Mouse (Mus musculus) C2C12 (cell line): Measurements from ENCODE around the gene Dbil5. TPM values are rescaled to one million over a fixed set of nuclear protein-coding genes. Genes with fewer than 3 reads are reported as not detected.

Source experiments
- H3K27me3 ChIP-seq: one replicate; pipeline ENCODE4 v1.6.1; 2011; ENCODE audit not compliant: control insufficient read depth, insufficient read depth, insufficient read length
- H3K36me3 ChIP-seq: one replicate; pipeline ENCODE4 v1.6.1; 2011; ENCODE audit not compliant: control insufficient read depth, insufficient read depth
- H3K4me3 ChIP-seq: one replicate; pipeline ENCODE4 v1.5.1; 2011; ENCODE audit warnings: mild to moderate bottlenecking, control low read depth; ENCODE audit not compliant: poor library complexity, insufficient read depth, severe bottlenecking
- H3K79me2 ChIP-seq: one replicate; pipeline ENCODE4 v1.6.1; 2011; ENCODE audit not compliant: control insufficient read depth, insufficient read depth
- H3K79me3 ChIP-seq: one replicate; pipeline ENCODE4 v1.6.1; 2011; ENCODE audit warnings: low read depth, control low read depth
- H3ac ChIP-seq: one replicate; pipeline ENCODE3; 2011; ENCODE audit warnings: low read depth; ENCODE audit not compliant: control insufficient read depth, insufficient read length
- CEBPB ChIP-seq: IDR thresholded peaks from one replicate; pipeline ENCODE4 v1.6.1; 2011; ENCODE audit warnings: low read depth, mild to moderate bottlenecking, control low read depth, moderate library complexity
- CTCF ChIP-seq: IDR thresholded peaks from one replicate; pipeline ENCODE4 v1.5.1; 2011; ENCODE audit not compliant: control insufficient read depth, insufficient read depth, insufficient read length
- FOSL1 ChIP-seq: IDR thresholded peaks from one replicate; pipeline ENCODE4 v1.8.0; 2011; ENCODE audit warnings: mild to moderate bottlenecking, low read length; ENCODE audit not compliant: poor library complexity, insufficient read depth, severe bottlenecking
- MAX ChIP-seq: IDR thresholded peaks from one replicate; pipeline ENCODE4 v1.6.1; 2011; ENCODE audit warnings: mild to moderate bottlenecking, control low read depth
- MYOD1 ChIP-seq: IDR thresholded peaks from one replicate; pipeline ENCODE4 v1.6.1; 2011; ENCODE audit warnings: low read depth; ENCODE audit not compliant: control insufficient read depth, insufficient read length
- MYOG ChIP-seq: IDR thresholded peaks from one replicate; pipeline ENCODE4 v1.6.1; 2011; ENCODE audit not compliant: control insufficient read depth, insufficient read length; ENCODE audit errors: extremely low read depth
- USF1 ChIP-seq: IDR thresholded peaks from one replicate; pipeline ENCODE4 v1.6.1; 2011; ENCODE audit warnings: low read depth, mild to moderate bottlenecking, control low read depth, moderate library complexity
- polyA plus RNA-seq: library from polyadenylated mRNA; unstranded; fragments of >200 nt; fragmentation: generic; extraction: Trizol; gene quantifications from one replicate; pipeline ENCODE4 v1.2.1, GENCODE M21; 2012; ENCODE audit warnings: missing spikeins

The Dbil5 gene
- polyA plus RNA-seq, 1 experiment = 0.46 TPM

GRCm38 (mm10) chr11:76180146-76180540, 37.3 kb upstream of the Dbil5 start:
- H3ac ChIP-seq = peak overlapping the region; percentile 81
- TF ChIP-seq MYOG = no peak
- no peak for TF ChIP-seq CEBPB

DNA sequence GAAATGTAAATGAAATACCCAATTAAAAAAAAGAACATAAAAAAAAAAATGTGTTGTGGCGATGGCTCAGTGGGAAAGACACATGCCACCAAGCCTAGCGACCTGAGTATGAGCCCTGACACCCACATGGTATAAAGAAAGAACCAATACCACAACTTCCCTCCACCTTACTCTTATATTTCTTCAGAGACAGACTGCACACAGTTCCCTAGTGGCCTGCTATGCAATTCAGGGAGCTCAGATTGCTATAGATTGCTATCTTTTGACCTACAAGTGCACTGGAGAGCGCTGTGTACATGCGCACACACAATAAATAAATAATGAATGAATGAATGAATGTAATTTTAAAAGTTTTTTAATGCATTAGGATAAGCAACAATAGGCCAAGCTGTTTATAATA, 33.7 kb upstream of the Dbil5 start:
- TF ChIP-seq FOSL1 = no peak
- no peak for TF ChIP-seq MYOG
- no peak for TF ChIP-seq CTCF
- H3K79me3 ChIP-seq = no peaks in the 10 kb centered on the region
- H3ac ChIP-seq = no peak overlapping the region
- no peaks in the 10 kb centered on the region for H3K36me3 ChIP-seq
- no peaks in the 10 kb centered on the region for H3K27me3 ChIP-seq
- H3K79me2 ChIP-seq = peaks cover 7% of the 10 kb centered on the region
- H3K4me3 ChIP-seq = no peak overlapping the region

More at GRCm38 (mm10) chr11:76180146-76180540, 37.3 kb upstream of the Dbil5 start:
- Histone ChIP-seq H3K79me2 (peaks cover 42% of the 10 kb centered on the region), H3K27me3 (no peaks in the 10 kb centered on the region), H3K79me3 (peaks cover 8% of the 10 kb centered on the region), H3K4me3 (peak overlapping the region; percentile 95), H3K36me3 (no peaks in the 10 kb centered on the region)

- no peak overlapping the region for H3ac ChIP-seq
- no peaks in the 10 kb centered on the region for H3K79me2 ChIP-seq
Observed at GRCm38 (mm10) chr11:76186908-76187307, 30.5 kb upstream of the Dbil5 start.

DNA sequence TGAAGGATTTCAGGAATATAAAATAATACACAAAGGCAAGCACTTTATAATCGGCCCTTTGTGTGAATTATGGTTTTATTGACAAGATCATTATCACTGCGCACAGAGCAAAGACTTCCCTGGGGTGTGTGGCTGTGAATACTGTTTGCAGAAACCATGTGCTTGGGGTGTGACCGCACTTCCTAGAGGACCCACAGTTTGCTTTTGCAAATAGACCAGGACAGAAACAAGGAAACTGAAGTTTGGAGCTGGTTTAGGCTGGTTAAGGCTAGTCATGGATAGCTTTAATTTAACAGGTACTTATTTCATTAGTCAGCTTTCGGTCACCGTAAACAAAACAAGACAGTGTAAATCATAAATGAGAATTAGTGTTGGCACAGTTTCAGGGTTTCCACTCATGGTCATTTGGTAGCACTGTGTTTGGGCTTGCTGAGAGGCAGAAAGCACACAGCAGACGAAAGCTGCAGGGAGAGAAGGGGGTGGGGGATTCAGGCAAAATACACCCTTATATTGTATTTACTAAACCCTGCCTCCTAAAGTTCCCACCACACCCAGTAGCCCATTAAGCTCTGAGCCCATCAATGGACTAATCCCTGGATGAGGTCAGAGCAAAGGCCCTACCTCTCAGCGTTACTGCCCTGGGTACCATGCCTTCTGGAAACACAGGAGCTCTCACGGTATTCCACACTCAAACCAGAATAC, 21.0 kb upstream of the Dbil5 start:
- Histone ChIP-seq H3K79me3 (no peaks in the 10 kb centered on the region), H3K36me3 (no peaks in the 10 kb centered on the region), H3K79me2 (no peaks in the 10 kb centered on the region), H3K4me3 (no peak overlapping the region), H3ac (no peak overlapping the region), H3K27me3 (no peaks in the 10 kb centered on the region)
- no peak for TF ChIP-seq CTCF
- TF ChIP-seq CEBPB = no peak
- TF ChIP-seq MYOD1 = no peak
- no peak for TF ChIP-seq MAX
- no peak for TF ChIP-seq USF1
- no peak for TF ChIP-seq MYOG
- no peak for TF ChIP-seq FOSL1

More at GRCm38 (mm10) chr11:76186908-76187307, 30.5 kb upstream of the Dbil5 start:
- no peaks in the 10 kb centered on the region for H3K36me3 ChIP-seq
- H3K79me3 ChIP-seq = no peaks in the 10 kb centered on the region
- H3K27me3 ChIP-seq = no peaks in the 10 kb centered on the region
- no peak overlapping the region for H3K4me3 ChIP-seq
- TF ChIP-seq MAX (no peak), MYOG (no peak), MYOD1 (no peak), FOSL1 (no peak), CTCF (no peak), CEBPB (no peak), USF1 (no peak)

DNA sequence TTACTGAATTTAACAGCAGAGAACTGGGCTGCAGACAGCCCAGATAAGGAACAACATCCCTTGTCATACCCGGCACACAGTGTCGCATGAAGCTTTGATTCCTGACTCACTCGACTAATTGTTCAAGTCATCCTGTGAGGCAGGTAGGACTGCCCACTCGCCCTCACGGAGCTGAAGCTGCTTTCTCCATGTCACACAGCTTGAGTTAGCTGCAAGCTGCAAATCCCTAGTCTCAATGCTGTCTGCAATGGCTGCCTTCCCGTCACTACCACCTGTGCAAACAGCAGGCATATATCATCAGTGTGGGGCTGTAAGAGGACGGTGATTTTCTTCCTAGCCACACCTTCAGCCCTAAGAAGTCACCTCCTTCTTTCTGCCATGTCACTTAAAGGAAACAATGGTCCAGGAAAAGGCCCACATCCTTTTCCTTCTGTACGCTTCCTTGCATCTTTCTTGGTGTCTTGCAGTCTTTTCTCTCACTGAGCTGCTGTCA, 20.4 kb upstream of the Dbil5 start:
- no peak overlapping the region for H3K4me3 ChIP-seq
- H3K79me2 ChIP-seq = no peaks in the 10 kb centered on the region
- TF ChIP-seq FOSL1 (no peak), MAX (no peak), CEBPB (no peak), CTCF (no peak), MYOG (no peak), USF1 (no peak), MYOD1 (no peak)
- H3K27me3 ChIP-seq = no peaks in the 10 kb centered on the region
- no peaks in the 10 kb centered on the region for H3K79me3 ChIP-seq
- H3ac ChIP-seq = peak overlapping the region; percentile 18
- H3K36me3 ChIP-seq = no peaks in the 10 kb centered on the region
